Mouse (Mus musculus) CH12.LX (cell line): ENCODE data around the gene Prm2.

Experiments
- HCFC1 ChIP-seq: IDR thresholded peaks from 2 replicates; pipeline ENCODE4 v1.6.1; 2012; ENCODE audit warnings: low read depth, mild to moderate bottlenecking, inconsistent platforms, low read length, improper control_type of control experiment
- MYC ChIP-seq: IDR thresholded peaks from 2 replicates; pipeline ENCODE4 v1.6.1; 2011; ENCODE audit warnings: low read depth, mild to moderate bottlenecking, improper control_type of control experiment, low read length
- NRF1 ChIP-seq: IDR thresholded peaks from 2 replicates; pipeline ENCODE4 v1.6.1; 2014; ENCODE audit warnings: low read depth, mild to moderate bottlenecking, inconsistent platforms, low read length, improper control_type of control experiment, moderate library complexity
- PAX5 ChIP-seq: IDR thresholded peaks from 2 replicates; pipeline ENCODE4 v1.6.1; 2012; ENCODE audit warnings: low read length, inconsistent platforms, mixed read lengths
- POLR2A ChIP-seq: IDR thresholded peaks from 2 replicates; pipeline ENCODE4 v1.6.1; 2011; ENCODE audit warnings: low read depth, mild to moderate bottlenecking, improper control_type of control experiment, low read length
- SIN3A ChIP-seq: IDR thresholded peaks from 2 replicates; pipeline ENCODE4 v1.6.1; 2012; ENCODE audit warnings: low read length, improper control_type of control experiment, inconsistent platforms
- ZMIZ1 ChIP-seq: IDR thresholded peaks from 2 replicates; pipeline ENCODE4 v1.6.1; 2012; ENCODE audit warnings: low read depth, mild to moderate bottlenecking, inconsistent platforms, low read length, improper control_type of control experiment

GRCm38 (mm10) chr16:10818579-10819135 lies 22.7 kb upstream of the Prm2 start:
- TF ChIP-seq SIN3A: no peak
- no peak for TF ChIP-seq PAX5
- TF ChIP-seq POLR2A: no peak
- no peak for TF ChIP-seq HCFC1
- no peak for TF ChIP-seq NRF1
- no peak for TF ChIP-seq MYC
- no peak for TF ChIP-seq ZMIZ1
